Mouse (Mus musculus): ENCODE results near the gene Mroh9.

GRCm38 (mm10) chr1:163085570-163085969, at the start of gene Mroh9:
- TF ChIP-seq CTCF (conservative IDR thresholded peaks at IDR 0.05; ENCODE audit: low read length) (no peak), POU5F1 (IDR thresholded peaks at IDR 0.05; ENCODE audit: borderline replicate concordance, low read length) (no peak), NANOG (IDR thresholded peaks at IDR 0.05; ENCODE audit: borderline replicate concordance, low read length) (no peak)
